Mouse (Mus musculus) right cerebral cortex, postnatal 4 days (tissue): Measurements from ENCODE around the gene Psg17.
"Not testable (repeated sequence)": the region's sequence is repeated elsewhere in the genome, so short reads cannot be mapped to it uniquely, and the experiment has no call there.

Source experiments
- DNase-seq: peaks from one replicate; pipeline ENCODE4 v3.0.0-alpha.2; 2022

Gene Psg17

DNA sequence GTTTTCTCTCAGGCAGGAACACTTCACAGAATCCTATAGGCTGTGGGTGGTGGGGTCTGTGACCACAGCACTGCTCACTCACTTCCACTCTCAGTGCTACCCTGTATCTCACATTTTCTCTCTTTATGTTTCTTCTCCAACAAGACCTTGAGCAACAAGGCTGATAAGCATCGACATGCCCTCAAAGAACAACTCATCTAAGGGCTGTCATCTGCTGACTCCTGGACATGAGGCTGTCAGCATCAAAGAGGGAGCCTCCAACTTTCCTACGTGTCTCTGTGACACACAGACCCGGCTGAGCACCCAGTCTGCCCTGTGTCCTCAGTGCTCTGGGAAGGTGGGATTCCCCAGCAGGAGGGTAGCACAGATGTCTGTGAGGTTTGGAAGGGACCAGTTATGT, at the start of gene Psg17:
Gene Psg17, minus strand, starts transcription at position 101 of the 400 bp plus-strand sequence.
- DNase-seq, result no peak

DNA sequence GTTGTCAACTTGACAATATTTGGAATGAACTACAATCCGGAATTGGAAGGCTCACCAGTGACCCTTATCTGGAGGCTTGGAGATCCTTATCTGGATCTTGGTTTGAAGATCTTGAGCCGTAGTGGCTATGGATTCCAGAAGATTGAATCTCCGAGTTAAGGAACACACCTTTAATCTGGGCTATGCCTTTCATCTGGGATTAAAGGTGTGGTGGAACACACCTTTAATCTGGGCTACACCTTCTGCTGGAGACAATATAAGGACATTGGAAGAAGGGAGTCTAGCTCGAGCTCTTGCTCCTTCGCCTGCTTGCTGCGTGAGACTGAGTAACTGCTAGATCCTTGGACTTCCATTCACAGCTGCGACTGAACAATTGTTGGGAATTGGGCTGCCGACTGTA, 49.6 kb upstream of the Psg17 start, which contains the start of gene Pglyrp1:
Gene Pglyrp1, plus strand, starts transcription at position 301 of the 400 bp plus-strand sequence.
- not testable (repeated sequence) for DNase-seq

GRCm38 (mm10) chr7:18868491-18868890, 47.1 kb upstream of the Psg17 start:
- no peak for DNase-seq

DNA sequence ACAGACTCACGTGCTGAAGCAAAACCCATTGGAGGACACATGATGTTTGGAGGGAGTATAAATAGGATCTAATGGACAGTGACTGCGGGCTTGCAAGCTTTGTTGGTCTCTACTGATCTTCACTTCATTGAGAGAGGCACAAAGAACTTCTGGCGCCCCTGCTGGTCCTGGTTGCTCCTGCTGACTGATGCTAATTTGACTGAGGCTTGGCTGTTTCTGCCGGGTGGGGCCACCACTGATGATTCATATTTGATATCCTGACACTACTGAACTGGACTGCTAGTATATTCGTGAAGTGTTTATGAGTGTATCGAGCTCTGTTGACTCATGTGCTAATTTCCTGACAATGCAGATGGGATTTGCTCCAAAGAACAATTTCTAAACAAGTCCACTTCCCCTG, 41.4 kb upstream of the Psg17 start:
- DNase-seq, result no peak

GRCm38 (mm10) chr7:18858310-18858916, 37.0 kb upstream of the Psg17 start:
- no peak for DNase-seq

DNA sequence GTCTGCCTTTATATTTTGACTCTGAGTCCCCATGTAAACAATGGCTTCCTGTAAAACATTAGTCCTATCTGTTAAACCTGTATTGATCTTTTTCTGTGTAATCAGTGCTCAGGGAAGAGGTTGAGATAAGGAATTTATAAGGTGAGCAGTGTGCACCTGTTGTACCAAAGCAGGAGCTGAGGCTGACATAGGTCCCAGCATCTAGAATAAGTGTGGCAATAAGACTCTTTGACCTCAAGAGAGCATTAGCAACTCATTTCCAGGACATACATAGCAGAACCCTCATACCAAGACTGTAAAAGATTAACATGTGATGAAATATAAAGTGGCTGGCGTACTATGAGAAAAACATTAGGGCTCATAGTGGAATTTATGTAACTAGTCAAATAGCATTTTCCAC, 27.0 kb upstream of the Psg17 start:
- no peak for DNase-seq

GRCm38 (mm10) chr7:18844811-18845210, 23.4 kb upstream of the Psg17 start:
- no peak for DNase-seq

DNA sequence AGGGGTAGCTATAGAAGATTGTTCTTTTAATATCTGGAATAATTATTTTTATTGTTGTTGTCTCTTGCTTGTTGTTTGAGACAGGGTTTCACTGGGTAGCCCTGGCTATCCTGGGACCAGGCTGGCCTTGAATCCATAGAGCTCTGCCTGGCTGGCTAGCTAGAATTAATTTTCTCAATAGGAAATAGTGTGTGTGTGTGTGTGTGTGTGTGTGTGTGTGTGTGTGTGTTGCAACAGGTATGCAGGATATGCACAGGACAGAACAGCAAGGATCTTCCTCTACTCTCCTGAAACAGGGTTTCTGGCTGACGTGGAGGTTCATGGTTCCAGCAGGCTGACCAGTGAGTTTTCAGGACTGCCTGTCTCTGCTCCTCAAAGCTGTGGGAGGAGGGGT, 19.8 kb upstream of the Psg17 start:
- no peak for DNase-seq

DNA sequence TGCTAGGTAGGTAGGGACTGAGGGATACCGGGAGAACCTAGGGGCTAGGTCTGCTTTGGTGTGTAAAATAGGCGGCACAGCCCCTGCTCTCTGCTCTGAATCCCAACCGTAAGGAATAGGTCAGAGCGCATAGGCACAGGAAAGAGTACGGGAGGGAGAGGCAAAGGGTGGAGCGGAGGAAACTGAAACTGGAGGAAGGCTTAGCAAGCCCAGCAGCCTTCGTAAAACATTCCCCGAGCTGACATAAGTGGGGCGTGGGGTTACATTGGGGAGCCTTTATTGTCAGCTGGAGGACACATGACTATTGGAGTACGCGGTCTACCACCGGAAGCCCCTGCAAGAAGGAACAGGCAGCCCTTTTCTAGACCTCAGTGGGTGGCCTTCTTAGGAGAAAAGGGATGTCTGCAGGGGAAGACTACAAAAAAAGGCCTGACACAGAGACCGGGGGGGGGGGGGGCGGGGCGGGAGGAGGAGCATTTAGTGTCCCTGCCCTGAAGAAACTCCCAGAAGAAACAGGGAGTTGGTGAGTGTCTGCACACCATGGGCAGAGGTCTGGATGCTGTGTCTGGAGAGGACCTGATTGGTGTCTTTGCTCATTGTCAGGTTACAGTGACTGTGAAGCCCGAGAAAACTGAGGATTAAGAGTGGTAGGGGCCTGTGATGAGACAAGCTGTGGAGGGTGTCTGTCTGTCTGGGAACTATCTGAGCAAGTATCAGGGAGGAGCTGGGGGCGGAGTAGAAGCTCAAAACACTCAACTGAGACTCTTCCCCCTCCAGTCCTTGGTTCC, 19.2 kb upstream of the Psg17 start:
- DNase-seq, result peak; percentile 33

GRCm38 (mm10) chr7:18839865-18840264, 18.5 kb upstream of the Psg17 start, which contains the start of gene Mill2:
TSS of gene Mill2 (plus strand) at chr7:18839966.
- no peak for DNase-seq

- no peak for DNase-seq
Measured at GRCm38 (mm10) chr7:18832298-18832697, 10.9 kb upstream of the Psg17 start.

- no peak for DNase-seq
Measured at GRCm38 (mm10) chr7:18829545-18829944, 8.1 kb upstream of the Psg17 start.

GRCm38 (mm10) chr7:18828592-18828991, 7.2 kb upstream of the Psg17 start:
- no peak for DNase-seq

GRCm38 (mm10) chr7:18827792-18828546, 6.6 kb upstream of the Psg17 start:
- no peak for DNase-seq

DNA sequence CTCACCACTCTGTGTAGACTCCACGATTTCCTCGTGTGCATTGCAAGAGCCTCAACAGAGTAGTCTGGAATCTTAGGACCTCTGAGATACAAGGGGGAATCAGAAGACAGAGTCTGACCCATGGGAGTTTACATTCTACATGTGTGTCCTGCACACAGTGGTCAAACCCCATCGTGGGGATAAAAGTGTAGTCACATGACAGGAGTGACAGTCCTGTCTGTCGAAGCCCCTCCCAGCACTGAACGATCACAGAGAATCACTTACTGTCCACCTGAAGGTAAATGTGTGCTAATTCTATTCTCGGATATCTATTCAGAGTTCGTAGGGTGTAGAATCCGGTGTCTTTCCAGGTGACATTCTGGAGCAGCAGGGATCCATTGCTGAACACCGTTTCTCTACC, 3.1 kb downstream of the Psg17 start:
- no peak for DNase-seq

GRCm38 (mm10) chr7:18803526-18803925, 17.9 kb downstream of the Psg17 start:
- DNase-seq, result no peak

DNA sequence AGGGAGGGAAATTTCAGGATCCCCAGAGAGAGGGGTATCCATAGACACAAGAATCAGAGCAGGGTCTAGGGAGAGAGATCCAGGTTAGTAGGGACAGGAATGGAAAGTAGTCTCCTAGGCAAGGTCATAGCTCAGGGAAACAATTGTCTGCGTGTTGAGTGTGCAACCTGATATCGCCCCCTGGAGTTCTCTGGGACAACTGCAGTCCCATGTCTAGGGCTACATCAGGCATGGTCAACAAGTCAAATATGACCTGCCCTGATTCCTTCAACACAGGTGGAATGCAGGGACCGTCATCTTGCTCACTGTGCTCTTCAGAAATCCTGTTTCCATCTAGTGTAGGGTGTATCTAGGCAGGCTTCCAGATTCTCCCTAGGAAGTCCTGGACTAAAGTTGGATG, 22.3 kb downstream of the Psg17 start:
- DNase-seq, result no peak

- no peak for DNase-seq
Measured at GRCm38 (mm10) chr7:18798420-18798819, 23.0 kb downstream of the Psg17 start, which contains the start of gene Psg19. TSS of gene Psg19 (minus strand) at chr7:18798520.

GRCm38 (mm10) chr7:18790671-18791070, 30.7 kb downstream of the Psg17 start:
- DNase-seq, result not testable (repeated sequence)

DNA sequence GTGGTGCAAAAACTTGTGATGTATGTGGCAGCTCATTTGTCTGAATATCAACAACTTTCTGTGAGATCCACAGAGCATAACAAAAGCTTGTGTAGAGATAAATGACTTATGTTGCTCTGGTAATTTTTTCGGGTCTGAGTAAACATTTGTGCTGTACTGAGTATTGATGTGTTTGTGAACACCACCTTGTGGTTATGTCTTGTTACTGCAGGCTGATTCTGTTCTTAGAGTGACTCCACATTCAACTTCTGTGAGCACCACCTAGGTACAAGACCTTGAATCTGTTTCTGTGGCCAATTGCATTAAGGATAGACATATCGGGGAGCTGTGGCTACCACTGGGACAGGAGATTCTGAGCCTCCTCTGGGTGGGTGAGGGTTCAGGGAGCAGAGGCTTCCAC, 40.1 kb downstream of the Psg17 start:
- DNase-seq, result not testable (repeated sequence)

DNA sequence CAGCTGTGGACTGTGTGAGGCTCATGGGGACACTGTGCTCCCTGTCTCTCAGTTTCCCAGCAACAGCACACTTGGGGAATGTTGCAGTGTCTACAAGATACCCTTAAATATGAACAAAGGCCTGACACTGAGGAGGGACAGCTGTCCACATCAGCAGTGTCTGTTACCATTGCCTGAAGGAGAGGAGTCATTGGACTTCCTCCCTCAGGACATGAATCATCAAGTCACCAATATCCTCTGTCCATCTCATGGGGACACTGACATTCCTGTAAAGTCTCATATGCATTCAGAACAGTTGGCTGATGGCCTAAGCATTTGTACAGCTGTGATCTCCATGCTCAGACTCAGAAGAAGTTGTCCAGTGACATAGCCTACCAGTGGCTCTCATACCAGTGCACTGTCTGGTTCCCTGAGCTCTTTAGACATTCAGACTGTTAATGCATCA, 42.0 kb downstream of the Psg17 start:
- no peak for DNase-seq
